In the genomic region with DNA sequence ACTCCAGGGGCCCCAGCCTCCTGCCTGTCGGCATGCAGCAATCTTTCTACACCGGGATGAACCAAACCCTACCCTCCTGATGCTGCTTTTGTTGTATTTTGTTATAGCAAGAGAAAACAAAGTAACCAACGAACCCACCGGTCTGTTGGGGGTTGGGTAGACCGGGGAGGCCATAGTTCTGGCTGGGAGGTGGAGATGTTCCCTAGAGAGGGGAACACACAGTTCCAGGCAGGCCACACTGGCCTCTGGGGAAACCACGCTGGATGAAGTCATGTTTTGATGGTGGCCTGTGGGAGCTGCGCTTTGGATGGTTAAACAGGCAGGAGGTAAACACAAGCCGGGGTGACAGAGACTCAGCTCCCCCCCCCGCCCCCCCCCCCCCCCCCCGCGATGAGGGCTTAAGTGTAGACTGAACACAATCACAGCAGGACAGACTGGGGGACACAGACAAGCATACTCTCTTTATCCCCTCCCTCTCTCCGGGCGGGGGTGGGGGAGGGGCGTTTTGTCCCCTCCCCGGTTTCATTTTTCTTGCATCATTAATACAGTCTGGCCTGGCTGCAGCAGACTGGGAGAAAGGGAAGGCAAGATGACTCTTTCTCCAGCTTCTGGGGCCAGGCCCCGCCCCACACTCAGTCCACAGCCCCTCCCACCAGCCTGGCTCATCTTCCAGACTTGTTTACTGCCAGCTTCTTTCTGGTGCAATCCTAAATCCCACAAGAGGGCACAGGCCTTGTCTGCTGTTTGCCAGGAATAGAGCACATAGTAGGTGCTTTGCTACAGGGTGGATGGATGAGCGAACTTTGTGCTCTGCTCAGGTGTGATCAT, we compare ENCODE assay signal across 10 mouse cellular contexts. TPM values are rescaled to one million over a fixed set of nuclear protein-coding genes. Genes with fewer than 3 reads are reported as not detected.
DNase-seq lines count a peak whose midpoint lies in the region; ATAC-seq lines count a peak whose summit lies in the region.
"Had no signal": no experiment of that assay in that cellular context is flagged by ENCODE, and none has a peak within 500 bp of the region (broad histone marks: within the 10 kb centered on the region; RNA-seq: fewer than 3 reads in every experiment).

No protein-coding gene starts in this region.

- WGBS in forebrain, embryonic 14.5 days = 19% methylated on average over 11 of the region's 17 CpGs
- WGBS in forebrain, embryonic 11.5 days = 29% methylated on average over 12 of the region's 17 CpGs
- WGBS in limb, embryonic 10.5 days = 32% methylated on average over 14 of the region's 17 CpGs

- H3K9ac ChIP-seq in forebrain, embryonic 14.5 days (ENCODE audit: low read length) = no peak overlapping the region
- H3K9ac ChIP-seq in forebrain, embryonic 11.5 days (ENCODE audit: low read length) = no peak overlapping the region; the same call in 1 of the 2 replicates

- H3K36me3 ChIP-seq in forebrain, embryonic 14.5 days (ENCODE audit: control insufficient read depth, insufficient read depth, low read length) = no peaks in the 10 kb centered on the region
- H3K36me3 ChIP-seq in forebrain, embryonic 11.5 days (ENCODE audit: control insufficient read depth, insufficient read depth, low read length) = no peaks in the 10 kb centered on the region
- no peaks in the 10 kb centered on the region for H3K36me3 ChIP-seq in limb, embryonic 10.5 days

- no peak overlapping the region for H3K4me3 ChIP-seq in forebrain, embryonic 14.5 days (ENCODE audit: low read depth, low read length)
- no peak overlapping the region for H3K4me3 ChIP-seq in forebrain, embryonic 11.5 days (ENCODE audit: low read depth, low read length)
- peak overlapping the region; percentile 16; the same call in 1 of the 2 replicates for H3K4me3 ChIP-seq in limb, embryonic 10.5 days

- no peaks in the 10 kb centered on the region for H3K9me3 ChIP-seq in forebrain, embryonic 14.5 days (replicated peaks; ENCODE audit: control insufficient read depth, low read length)
- no peaks in the 10 kb centered on the region; the same call in 1 of the 2 replicates for H3K9me3 ChIP-seq in forebrain, embryonic 11.5 days (ENCODE audit: control insufficient read depth, low read length)
- no peaks in the 10 kb centered on the region for H3K9me3 ChIP-seq in limb, embryonic 10.5 days (replicated peaks)

- H3K27ac ChIP-seq in forebrain, embryonic 14.5 days (ENCODE audit: low read depth, low read length) = no peak overlapping the region
- H3K27ac ChIP-seq in forebrain, embryonic 11.5 days (ENCODE audit: low read depth, low read length) = no peak overlapping the region
- peak overlapping the region; percentile 54 for H3K27ac ChIP-seq in limb, embryonic 10.5 days

- no peaks in the 10 kb centered on the region for H3K27me3 ChIP-seq in forebrain, embryonic 14.5 days (replicated peaks; ENCODE audit: control insufficient read depth, insufficient read depth, low read length)
- H3K27me3 ChIP-seq in forebrain, embryonic 11.5 days (ENCODE audit: control insufficient read depth, insufficient read depth, low read length) = no peaks in the 10 kb centered on the region
- no peaks in the 10 kb centered on the region for H3K27me3 ChIP-seq in limb, embryonic 10.5 days (ENCODE audit: low read depth, poor library complexity, severe bottlenecking)

- no peaks in the 10 kb centered on the region for H3K4me1 ChIP-seq in forebrain, embryonic 14.5 days (ENCODE audit: control insufficient read depth, insufficient read depth, low read length)
- no peaks in the 10 kb centered on the region for H3K4me1 ChIP-seq in forebrain, embryonic 11.5 days (replicated peaks; ENCODE audit: control insufficient read depth, insufficient read depth, low read length)
- H3K4me1 ChIP-seq in limb, embryonic 10.5 days = peaks cover 15% of the 10 kb centered on the region

- no peak overlapping the region for H3K4me2 ChIP-seq in forebrain, embryonic 14.5 days (ENCODE audit: low read length)
- H3K4me2 ChIP-seq in forebrain, embryonic 11.5 days (ENCODE audit: low read depth, low read length, severe bottlenecking) = no peak overlapping the region

- ATAC-seq in forebrain, embryonic 14.5 days = no peak
- ATAC-seq in forebrain, embryonic 11.5 days (replicated peaks; ENCODE audit: low FRiP score) = no peak

- DNase-seq in forebrain, embryonic 14.5 days (ENCODE audit: low spot score) = peak; percentile 46
- DNase-seq in forebrain, embryonic 11.5 days (ENCODE audit: low spot score) = no peak
- peak; percentile 72 to 81 for DNase-seq in adrenal gland, postnatal 36 days
- DNase-seq in heart, adult 8-10 months (ENCODE audit: low spot score) = peak; percentile 36
- peak; percentile 39 for DNase-seq in limb, embryonic 10.5 days (ENCODE audit: low spot score)
- DNase-seq in ovary, postnatal 36 days (ENCODE audit: low spot score) = peak; percentile 49
- no peak for DNase-seq in layer of hippocampus, adult 8-10 months (ENCODE audit: low spot score in 2 of 2)
- DNase-seq in thymus, postnatal 10 days (ENCODE audit: low spot score in 2 of 2) = no peak

RNA-seq across cellular contexts. Expression of a gene that starts 30.2 kb away (rescaled TPM):
- 0.23 and 0.31 TPM in 2 replicates for polyA plus RNA-seq in forebrain, embryonic 14.5 days (2014; fragmentation: Nextera tagmentation; extraction: Ambion mirVana)
- polyA plus RNA-seq in forebrain, embryonic 11.5 days (2014; fragmentation: Nextera tagmentation; extraction: Ambion mirVana) = not detected in 2 replicates
- total RNA-seq in adrenal gland, postnatal 36 days (2021) = 10 to 100 TPM; 46.5 to 59.3 TPM
- 1 to 10 TPM; 2.6 to 3.6 (median 3.1) TPM for total RNA-seq in heart, adult 8-10 months (2022)
- polyA plus RNA-seq in limb, embryonic 10.5 days (2016; fragmentation: Nextera tagmentation; extraction: Ambion mirVana) = 0.04 and 0.09 TPM in 2 replicates
- under 1 TPM; 0.39 to 0.57 (median 0.46) TPM for total RNA-seq in layer of hippocampus, adult 8-10 months (2022)

RNA-seq across cellular contexts. Expression of a gene that starts 37.6 kb away (rescaled TPM):
- 0.47 and 0.48 TPM in 2 replicates for polyA plus RNA-seq in forebrain, embryonic 14.5 days (2014; fragmentation: Nextera tagmentation; extraction: Ambion mirVana)
- polyA plus RNA-seq in forebrain, embryonic 11.5 days (2014; fragmentation: Nextera tagmentation; extraction: Ambion mirVana) = not detected in 2 replicates
- not detected for total RNA-seq in adrenal gland, postnatal 36 days (2021)
- total RNA-seq in heart, adult 8-10 months (2022) = not detected
- polyA plus RNA-seq in limb, embryonic 10.5 days (2016; fragmentation: Nextera tagmentation; extraction: Ambion mirVana) = 18.9 and 22.9 TPM in 2 replicates
- total RNA-seq in layer of hippocampus, adult 8-10 months (2022) = 1 to 10 TPM; 3.3 to 4.8 (median 3.8) TPM
- polyA plus RNA-seq: heart, embryonic 14.5 days; small intestine, adult 2 months had no signal

RNA-seq across cellular contexts. Expression of a gene that starts 53.5 kb away (rescaled TPM):
- polyA plus RNA-seq in forebrain, embryonic 14.5 days (2014; fragmentation: Nextera tagmentation; extraction: Ambion mirVana) = 39.4 and 41.5 TPM in 2 replicates
- 26.5 and 27.2 TPM in 2 replicates for polyA plus RNA-seq in forebrain, embryonic 11.5 days (2014; fragmentation: Nextera tagmentation; extraction: Ambion mirVana)
- 10 to 100 TPM; 73.2 to 84.2 TPM for total RNA-seq in adrenal gland, postnatal 36 days (2021)
- total RNA-seq in heart, adult 8-10 months (2022) = 10 to 100 TPM; 23.6 to 32.6 (median 27.9) TPM
- polyA plus RNA-seq in limb, embryonic 10.5 days (2016; fragmentation: Nextera tagmentation; extraction: Ambion mirVana) = 21.3 and 21.7 TPM in 2 replicates
- 10 to 100 TPM; 44.1 to 69.8 (median 54.0) TPM for total RNA-seq in layer of hippocampus, adult 8-10 months (2022)

Comparison
In these comparisons a context has a peak if more than half of its experiments do, and no peak if none do; other contexts are left out.
1. DNase-seq: peak in forebrain, embryonic 14.5 days (single experiment), adrenal gland, postnatal 36 days (2 of 2), heart, adult 8-10 months (single experiment), limb, embryonic 10.5 days (single experiment) and ovary, postnatal 36 days (single experiment); none in forebrain, embryonic 11.5 days (single experiment), layer of hippocampus, adult 8-10 months (0 of 2) and thymus, postnatal 10 days (0 of 2).
2. RNA of a gene that starts 30.2 kb away (total RNA-seq): 46.5 to 59.3 TPM in adrenal gland, postnatal 36 days; 2.6 to 3.6 TPM in heart, adult 8-10 months and 0.39 to 0.57 TPM in layer of hippocampus, adult 8-10 months; every median in the first group is over 10 times any median in the second.
3. RNA of a gene that starts 37.6 kb away (total RNA-seq): 3.3 to 4.8 TPM in layer of hippocampus, adult 8-10 months; not detected in adrenal gland, postnatal 36 days and not detected in heart, adult 8-10 months; every median in the first group is over 4 times any median in the second.